Mouse (Mus musculus) heart, postnatal 0 days (tissue): ENCODE results near the gene Slc44a4. TPM values are rescaled to one million over a fixed set of nuclear protein-coding genes. Genes with fewer than 3 reads are reported as not detected.

Experiments used
- ATAC-seq: fragments of 200-750 bp; cut with Nextera tagmentation; 2 replicates; pipeline ENCODE4 v1.8.0; 2017; ENCODE audit warnings: low read depth, moderate number of reproducible peaks, moderate library complexity; ENCODE audit not compliant: insufficient read depth
- DNase-seq: peaks from one replicate; pipeline ENCODE4 v3.0.0-alpha.2; 2016; ENCODE audit warnings: low spot score
- H3K27ac ChIP-seq: fragments of 300-500 bp; sonication (generic); 2 replicates; pipeline ENCODE4 v1.5.1; 2014; ENCODE audit warnings: low read depth, mild to moderate bottlenecking
- H3K27me3 ChIP-seq: fragments of 300-500 bp; sonication (generic); 2 replicates; pipeline ENCODE4 v1.6.1; 2014; ENCODE audit warnings: low read length, mixed read lengths; ENCODE audit not compliant: control insufficient read depth, insufficient read depth
- H3K36me3 ChIP-seq: fragments of 300-500 bp; sonication (generic); replicated peaks from 2 replicates; pipeline ENCODE4 v1.6.1; 2014; ENCODE audit warnings: low read length, mixed read lengths; ENCODE audit not compliant: control insufficient read depth, insufficient read depth
- H3K4me1 ChIP-seq: fragments of 300-500 bp; sonication (generic); 2 replicates; pipeline ENCODE4 v1.6.1; 2014; ENCODE audit warnings: antibody characterized with exemption; ENCODE audit not compliant: control insufficient read depth, insufficient read depth
- H3K4me2 ChIP-seq: fragments of 300-500 bp; sonication (generic); 2 replicates; pipeline ENCODE4 v1.6.1; 2014; ENCODE audit warnings: low read depth, mild to moderate bottlenecking, low read length, moderate library complexity
- H3K4me3 ChIP-seq: fragments of 300-500 bp; sonication (generic); 2 replicates; pipeline ENCODE4 v1.5.1; 2014; ENCODE audit warnings: low read depth, low read length
- H3K9ac ChIP-seq: fragments of 300-500 bp; sonication (generic); replicated peaks from 2 replicates; pipeline ENCODE4 v1.6.1; 2014; ENCODE audit warnings: low read depth, low read length, mixed read lengths
- H3K9me3 ChIP-seq: fragments of 300-500 bp; sonication (generic); replicated peaks from 2 replicates; pipeline ENCODE4 v1.6.1; 2016; ENCODE audit warnings: low read length; ENCODE audit not compliant: control insufficient read depth
- CTCF ChIP-seq: IDR thresholded peaks from 2 replicates; pipeline ENCODE4 v1.5.1; 2016; ENCODE audit warnings: antibody characterized with exemption, control low read depth, low read depth
- EP300 ChIP-seq: IDR thresholded peaks from 2 replicates; pipeline ENCODE4 v1.6.1; 2016; ENCODE audit warnings: antibody characterized with exemption, low read depth
- WGBS: fragments of 180-500 bp; shearing (Covaris S2); extraction: QIAGEN DNeasy Blood & Tissue Kit; methylation state at CpG from one replicate; pipeline ENCODE4 v1.1.7; 2014; 5-methylcytosine and 5-hydroxymethylcytosine counted together
- polyA plus RNA-seq: library from polyadenylated mRNA; unstranded; fragments of >200 nt; fragmentation: Nextera tagmentation; extraction: Ambion mirVana; gene quantifications from 2 replicates; pipeline ENCODE4 v1.2.1, GENCODE M21; 2015
- total RNA-seq: library from RNA; depleted of rRNA; stranded (reverse); fragments of >200 nt; gene quantifications from 2 replicates; pipeline ENCODE4 v1.2.3, GENCODE M21; 2014; ENCODE audit warnings: low replicate concordance

The Slc44a4 gene
- total and polyA plus RNA-seq, 2 experiments from 2014 or later: not detected

DNA sequence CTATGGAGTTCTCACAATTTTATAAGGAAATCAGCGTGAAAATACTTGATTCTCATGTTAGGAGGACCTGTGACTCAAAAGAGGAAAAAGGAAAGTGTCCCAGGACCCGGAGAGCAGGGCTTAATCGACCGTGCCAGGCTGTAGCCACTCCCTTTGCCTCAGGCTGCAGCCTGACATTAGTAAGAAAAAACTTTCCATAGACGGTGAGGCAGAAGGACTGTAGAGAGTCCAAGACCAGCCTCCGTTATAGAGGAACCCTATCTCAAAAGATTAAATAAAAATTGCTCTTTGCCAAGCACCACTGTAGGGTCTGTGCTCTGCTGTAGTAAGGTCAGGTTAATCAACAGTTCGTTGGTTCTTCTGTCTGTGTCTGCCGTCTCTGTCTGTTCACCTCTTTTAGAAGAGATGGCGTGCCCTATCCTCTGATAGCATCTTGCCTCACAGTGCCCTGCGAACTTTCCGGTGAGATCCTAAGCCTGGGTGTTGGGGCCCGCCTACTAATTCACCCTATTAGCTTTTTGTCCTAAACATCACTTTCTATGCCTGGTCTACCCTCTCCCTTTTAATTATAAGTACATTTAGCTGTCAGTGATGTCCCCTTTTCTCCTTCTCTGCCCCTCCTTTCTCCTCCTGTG lies 45.7 kb downstream of the Slc44a4 start:
- Histone ChIP-seq H3K27me3 (no peaks in the 10 kb centered on the region), H3K4me3 (peak overlapping the region; percentile 57), H3K36me3 (no peaks in the 10 kb centered on the region), H3K4me1 (peaks cover 8% of the 10 kb centered on the region; the same call in 1 of the 2 replicates), H3K27ac (peak overlapping the region; percentile 92), H3K9ac (peak overlapping the region; percentile 55), H3K4me2 (peak overlapping the region; percentile 68), H3K9me3 (no peaks in the 10 kb centered on the region)
- ATAC-seq: no peak
- WGBS: 11% methylated on average over 12 of the region's 12 CpGs
- TF ChIP-seq EP300 (no peak), CTCF (no peak)
- peak; percentile 45 for DNase-seq

DNA sequence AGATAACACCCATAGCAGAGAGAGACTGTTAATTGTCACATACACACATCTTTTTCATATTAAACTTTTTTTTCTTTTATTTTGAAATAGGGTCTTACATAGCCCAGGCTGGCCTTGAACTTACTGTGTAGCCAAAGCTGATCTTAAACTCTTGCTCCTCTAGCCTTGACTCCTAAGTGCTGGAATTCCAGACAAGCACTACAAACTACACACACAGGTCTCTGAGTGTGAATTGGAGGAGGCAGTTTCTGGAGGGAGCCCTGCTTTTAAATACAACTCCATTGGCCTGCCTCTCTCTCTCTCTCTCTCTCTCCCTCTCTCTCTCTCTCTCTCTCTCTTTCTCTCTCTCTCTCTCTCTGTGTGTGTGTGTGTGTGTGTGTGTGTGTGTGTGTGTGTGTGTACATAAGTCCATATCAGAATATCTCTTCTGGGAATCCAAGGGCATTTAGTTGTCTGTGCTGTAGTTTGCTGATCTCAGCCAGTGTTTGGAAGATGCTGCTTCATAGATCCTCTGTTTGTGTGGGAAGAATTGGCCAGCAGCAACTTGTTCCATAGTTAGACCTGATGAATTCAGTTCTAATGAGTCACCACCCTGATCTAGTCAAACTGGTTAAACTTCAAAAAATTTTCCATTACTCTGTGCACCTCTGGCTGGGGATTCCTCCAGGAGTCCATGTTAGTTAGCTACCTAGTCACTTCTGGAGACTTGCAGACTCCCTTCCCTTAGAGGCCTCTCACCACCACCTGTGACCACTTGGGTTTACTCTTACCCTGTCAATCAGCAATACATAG lies 46.6 kb downstream of the Slc44a4 start:
- Histone ChIP-seq H3K27ac (peak overlapping the region; percentile 92), H3K36me3 (no peaks in the 10 kb centered on the region), H3K9me3 (no peaks in the 10 kb centered on the region), H3K4me3 (no peak overlapping the region), H3K27me3 (no peaks in the 10 kb centered on the region), H3K9ac (no peak overlapping the region), H3K4me1 (peaks cover 8% of the 10 kb centered on the region; the same call in 1 of the 2 replicates), H3K4me2 (no peak overlapping the region)
- ATAC-seq: no peak
- DNase-seq: no peak
- TF ChIP-seq EP300 (no peak), CTCF (no peak)

DNA sequence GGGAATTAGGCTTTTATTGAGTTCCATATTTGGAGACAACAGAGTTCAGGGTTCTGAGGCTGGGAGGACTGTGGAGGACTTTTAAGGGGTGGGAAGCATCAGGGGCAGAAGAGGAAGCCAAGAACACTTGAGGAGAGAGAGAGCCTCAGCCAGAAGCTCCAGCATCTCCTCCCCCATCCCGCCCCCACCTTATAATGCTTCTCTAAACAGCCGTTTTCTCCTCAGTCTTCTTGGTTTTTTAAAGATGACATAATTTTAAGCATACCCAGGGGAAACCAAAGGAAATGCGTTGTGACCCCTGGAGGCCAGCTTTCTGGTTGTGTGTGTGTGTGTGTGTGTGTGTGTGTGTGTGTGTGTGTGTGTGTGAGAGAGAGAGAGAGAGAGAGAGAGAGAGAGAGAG lies 47.9 kb downstream of the Slc44a4 start:
- Histone ChIP-seq H3K9ac (no peak overlapping the region), H3K9me3 (no peaks in the 10 kb centered on the region), H3K4me3 (no peak overlapping the region), H3K4me2 (no peak overlapping the region), H3K4me1 (peaks cover 8% of the 10 kb centered on the region; the same call in 1 of the 2 replicates), H3K27me3 (no peaks in the 10 kb centered on the region), H3K27ac (peak overlapping the region; percentile 92; the same call in 1 of the 2 replicates), H3K36me3 (no peaks in the 10 kb centered on the region)
- DNase-seq (peak; percentile 33), ATAC-seq (no peak)
- TF ChIP-seq EP300: no peak
- no peak for TF ChIP-seq CTCF
- 30% methylated on average over 3 of the region's 3 CpGs for whole genome bisulfite sequencing

DNA sequence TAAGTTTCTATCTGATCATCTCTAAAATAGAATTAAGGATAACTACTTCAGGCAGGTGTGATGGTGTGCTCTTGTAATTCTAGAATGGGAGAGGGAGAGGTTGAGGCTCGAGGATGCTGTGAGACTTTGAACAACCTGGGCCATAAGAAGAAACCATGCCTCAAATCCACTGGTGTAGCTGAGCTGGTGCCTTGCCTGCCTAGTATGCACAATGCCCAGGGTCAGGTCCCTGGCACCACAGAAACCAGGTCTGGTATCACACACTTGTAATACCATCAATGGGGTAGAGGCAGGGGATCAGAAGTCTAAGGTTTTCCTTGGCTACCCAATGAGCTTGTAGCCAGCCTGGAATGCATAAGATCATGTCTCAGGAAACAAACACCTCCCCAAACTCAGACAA lies 48.6 kb downstream of the Slc44a4 start:
- Histone ChIP-seq H3K4me2 (no peak overlapping the region), H3K36me3 (no peaks in the 10 kb centered on the region)

DNA sequence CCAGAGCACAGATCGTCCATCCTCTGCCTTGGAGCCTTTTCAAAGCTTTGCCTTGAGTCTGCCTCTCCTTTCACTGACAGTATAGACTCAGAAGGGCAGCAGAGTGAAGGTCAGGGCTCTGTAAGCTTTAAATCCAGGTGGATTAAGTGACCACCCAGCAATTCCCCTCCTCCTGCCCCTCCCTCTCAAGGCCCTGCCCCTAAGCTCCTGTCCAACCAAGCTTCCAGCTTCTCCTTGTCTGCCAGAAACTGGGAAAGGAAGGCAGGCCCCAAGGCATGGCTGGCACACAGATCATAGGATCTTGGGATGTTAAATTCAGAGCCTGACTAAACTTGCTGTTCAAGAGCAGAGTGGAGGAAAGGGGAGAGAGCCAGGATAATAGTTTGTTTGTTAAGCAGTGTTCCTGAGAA lies 50.4 kb downstream of the Slc44a4 start:
- H3K27ac ChIP-seq: peak overlapping the region; percentile 44
- H3K27me3 ChIP-seq: peaks cover 20% of the 10 kb centered on the region
- ATAC-seq (no peak), DNase-seq (no peak)
- H3K4me2 ChIP-seq: no peak overlapping the region
- H3K9me3 ChIP-seq: no peaks in the 10 kb centered on the region
- no peaks in the 10 kb centered on the region for H3K36me3 ChIP-seq
- TF ChIP-seq CTCF (no peak), EP300 (no peak)
- no peak overlapping the region for H3K4me3 ChIP-seq
- H3K9ac ChIP-seq: no peak overlapping the region
- H3K4me1 ChIP-seq: peaks cover 8% of the 10 kb centered on the region; the same call in 1 of the 2 replicates
- 35% methylated on average over 1 of the region's 1 CpGs for WGBS

More for the DNA sequence above, 48.6 kb downstream of the Slc44a4 start:
- TF ChIP-seq CTCF (no peak), EP300 (no peak)
- DNase-seq (no peak), ATAC-seq (no peak)
- Histone ChIP-seq H3K27ac (no peak overlapping the region), H3K4me3 (no peak overlapping the region), H3K9me3 (no peaks in the 10 kb centered on the region), H3K9ac (no peak overlapping the region), H3K27me3 (peaks cover 5% of the 10 kb centered on the region), H3K4me1 (peaks cover 8% of the 10 kb centered on the region; the same call in 1 of the 2 replicates)
- 75% methylated on average over 1 of the region's 1 CpGs for WGBS
